Mouse (Mus musculus) thymus, adult 2 months (tissue): ENCODE measurements at regions not wholly inside any gene's neighbourhood (a gene's known extent, or its start where the extent isn't known, plus 50 kb on each side); places are given as distances from the start of the nearest gene placed in this dataset.

Source experiments
- CTCF ChIP-seq: fragments of 200-500 bp; IDR thresholded peaks from 2 replicates; pipeline ENCODE4 v1.5.1; 2012; ENCODE audit warnings: mild to moderate bottlenecking, control low read depth, low read length, moderate library complexity, borderline replicate concordance; ENCODE audit not compliant: control insufficient read depth, poor library complexity, insufficient read depth; ENCODE audit errors: extremely low read depth
- POLR2A ChIP-seq: fragments of 200-500 bp; IDR thresholded peaks from 2 replicates; pipeline ENCODE4 v1.6.1; 2012; ENCODE audit warnings: mild to moderate bottlenecking, low read length, control low read depth, moderate library complexity; ENCODE audit not compliant: control insufficient read depth, poor library complexity, insufficient read depth; ENCODE audit errors: extremely low read depth

DNA sequence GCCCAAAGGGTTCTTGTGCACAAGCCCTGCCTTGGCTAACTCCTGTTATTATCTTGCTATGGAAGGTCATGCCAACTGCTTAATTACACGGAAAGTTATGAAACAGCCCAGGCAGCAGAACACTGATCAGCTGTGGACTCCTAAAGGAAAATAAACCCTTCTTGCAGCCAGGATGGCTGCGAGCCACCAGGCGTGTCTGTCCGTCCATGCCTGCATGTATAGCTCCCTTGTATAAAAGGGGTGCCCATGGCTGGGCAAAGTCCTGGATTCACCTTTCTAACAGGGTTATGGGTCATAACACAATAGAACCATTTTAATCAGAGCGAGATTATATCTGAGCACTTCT is 169.9 kb upstream of the Map3k1 start:
- TF ChIP-seq POLR2A, result no peak
- TF ChIP-seq CTCF, result no peak
